Mouse (Mus musculus): ENCODE results near the gene Reep6.
A peak's percentile ranks its signal among the peaks of the same experiment; 100 is the strongest.

The Reep6 gene

GRCm38 (mm10) chr10:80301256-80302081 lies 28.3 kb upstream of the Reep6 start:
- no peak for DNase-seq (ENCODE audit: low read depth, low spot score)

- DNase-seq (ENCODE audit: low read depth, low spot score) = no peak
Measured at GRCm38 (mm10) chr10:80302082-80302355, 27.7 kb upstream of the Reep6 start.

- no peak for DNase-seq (ENCODE audit: low read depth, low spot score)
Measured at GRCm38 (mm10) chr10:80302471-80302881, 27.3 kb upstream of the Reep6 start.

GRCm38 (mm10) chr10:80304458-80304857 lies 25.3 kb upstream of the Reep6 start:
- no peak for DNase-seq (ENCODE audit: low read depth, low spot score)

- DNase-seq (ENCODE audit: low read depth, low spot score) = no peak
Measured at GRCm38 (mm10) chr10:80304862-80305261, 24.9 kb upstream of the Reep6 start.

- no peak for DNase-seq (ENCODE audit: low read depth, low spot score)
Measured at GRCm38 (mm10) chr10:80311560-80311959, 18.2 kb upstream of the Reep6 start.

GRCm38 (mm10) chr10:80312586-80313504 lies 16.9 kb upstream of the Reep6 start:
- DNase-seq (ENCODE audit: low read depth, low spot score) = no peak

- DNase-seq (ENCODE audit: low read depth, low spot score) = no peak
Measured at GRCm38 (mm10) chr10:80313627-80314201, 16.0 kb upstream of the Reep6 start.

GRCm38 (mm10) chr10:80314494-80315001 lies 15.2 kb upstream of the Reep6 start:
- no peak for DNase-seq (ENCODE audit: low read depth, low spot score)

GRCm38 (mm10) chr10:80315315-80315714 lies 14.4 kb upstream of the Reep6 start:
- DNase-seq (ENCODE audit: low read depth, low spot score) = no peak

- DNase-seq (ENCODE audit: low read depth, low spot score) = no peak
Measured at GRCm38 (mm10) chr10:80316359-80316781, 13.4 kb upstream of the Reep6 start.

- DNase-seq (ENCODE audit: low read depth, low spot score) = no peak
Measured at GRCm38 (mm10) chr10:80317011-80317410, 12.7 kb upstream of the Reep6 start.

- peak; percentile 88 for DNase-seq (ENCODE audit: low read depth, low spot score)
Measured at GRCm38 (mm10) chr10:80320340-80320760, 9.4 kb upstream of the Reep6 start, which contains the start of gene 2310011J03Rik. 2310011J03Rik (minus strand) TSS chr10:80320537.

- no peak for DNase-seq (ENCODE audit: low read depth, low spot score)
Measured at GRCm38 (mm10) chr10:80321014-80321669, 8.6 kb upstream of the Reep6 start.

- DNase-seq (ENCODE audit: low read depth, low spot score) = no peak
Measured at GRCm38 (mm10) chr10:80321670-80322581, 7.8 kb upstream of the Reep6 start.

GRCm38 (mm10) chr10:80322811-80323211 lies 6.9 kb upstream of the Reep6 start:
- no peak for DNase-seq (ENCODE audit: low read depth, low spot score)

- DNase-seq (ENCODE audit: low read depth, low spot score) = peak; percentile 50
Measured at GRCm38 (mm10) chr10:80323261-80324119, 6.3 kb upstream of the Reep6 start.

GRCm38 (mm10) chr10:80324120-80325037 lies 5.4 kb upstream of the Reep6 start:
- no peak for DNase-seq (ENCODE audit: low read depth, low spot score)

All from forelimb bud, embryonic 11.5 days (tissue).